Mouse (Mus musculus): ENCODE measurements around the gene Slc25a27.

Slc25a27 gene

GRCm38 (mm10) chr17:43666576-43667289 lies at the start of gene Slc25a27:
TSS of gene Slc25a27 (minus strand) at chr17:43667214.
- DNase-seq (ENCODE audit: low read depth): peak; percentile 95

DNA sequence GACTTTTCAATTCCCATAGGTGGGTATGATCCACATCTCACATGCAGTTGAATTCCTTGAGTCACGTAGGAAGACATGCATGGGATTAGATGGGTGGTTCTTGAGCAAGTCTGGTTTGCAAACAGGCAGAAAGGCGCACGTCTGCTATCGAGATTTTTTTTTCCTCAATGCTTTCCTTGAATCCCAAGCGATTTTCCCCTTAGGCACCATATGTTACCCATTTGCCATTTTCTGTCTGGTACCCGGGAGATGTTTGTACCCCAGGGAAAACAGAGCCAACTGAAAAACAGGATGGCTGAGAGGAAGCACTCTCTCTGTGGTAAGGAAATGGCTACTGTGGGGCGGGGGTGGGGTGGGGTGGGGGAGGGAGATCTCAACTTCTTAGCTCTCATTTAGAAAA lies 49.6 kb upstream of the Slc25a27 start:
- DNase-seq (ENCODE audit: low read depth): no peak

DNA sequence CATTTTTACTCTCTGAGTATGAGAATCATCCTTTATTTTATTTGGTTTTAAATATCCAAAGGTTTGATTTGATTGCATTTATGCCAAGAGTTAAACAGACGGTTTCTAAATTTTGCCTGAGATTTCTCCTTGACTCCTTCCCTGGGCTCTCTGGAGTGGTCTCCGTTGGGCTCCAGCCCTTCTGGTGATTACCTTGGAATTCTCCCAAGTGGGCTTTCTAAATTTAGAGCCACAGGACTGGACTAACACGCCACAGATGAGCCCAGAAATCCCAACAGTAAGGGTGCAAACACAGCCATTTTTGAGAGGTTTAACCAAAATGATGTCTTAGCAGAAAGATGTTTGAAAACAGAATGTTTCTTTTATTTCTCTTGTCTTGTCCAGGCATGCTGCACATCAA lies 47.2 kb upstream of the Slc25a27 start:
- no peak for DNase-seq (ENCODE audit: low read depth)

DNA sequence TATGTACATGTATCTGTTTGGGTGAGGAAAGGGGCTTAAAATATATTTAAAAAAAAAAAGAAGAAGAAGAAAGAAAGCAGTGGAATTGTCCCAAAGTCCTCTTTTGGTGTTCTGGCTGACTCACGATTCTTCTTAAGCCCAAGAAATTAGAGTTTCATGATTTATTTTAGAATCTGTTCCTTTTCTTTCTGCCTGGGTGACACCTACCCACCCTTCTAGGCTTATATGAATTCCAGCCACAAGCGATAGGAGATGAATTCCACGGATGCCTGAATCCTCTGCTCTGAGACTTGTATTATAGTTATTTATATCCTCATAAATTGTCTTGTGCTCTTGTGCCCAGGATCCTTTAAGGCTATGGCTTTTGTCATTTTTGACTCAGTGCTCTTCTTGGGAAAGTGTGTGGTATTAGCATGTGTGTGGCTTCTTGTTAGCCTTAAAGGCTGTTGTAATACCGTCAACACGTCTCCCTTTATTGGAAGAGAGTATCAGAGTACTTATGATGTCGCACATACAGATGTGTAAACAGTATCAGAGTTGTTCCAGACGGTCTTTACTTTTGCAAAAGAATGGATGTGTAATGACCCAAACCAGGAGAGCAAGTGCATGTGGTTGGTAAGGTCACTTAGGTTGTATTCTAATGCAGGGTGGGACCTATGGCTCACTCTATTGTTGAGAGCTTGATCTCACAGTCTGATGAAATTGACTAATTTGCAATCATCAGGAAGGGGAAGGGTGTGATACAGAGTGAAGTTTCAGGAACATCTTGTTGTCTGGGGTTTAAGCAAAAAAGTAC lies 44.7 kb upstream of the Slc25a27 start:
- no peak for DNase-seq (ENCODE audit: low read depth)

DNA sequence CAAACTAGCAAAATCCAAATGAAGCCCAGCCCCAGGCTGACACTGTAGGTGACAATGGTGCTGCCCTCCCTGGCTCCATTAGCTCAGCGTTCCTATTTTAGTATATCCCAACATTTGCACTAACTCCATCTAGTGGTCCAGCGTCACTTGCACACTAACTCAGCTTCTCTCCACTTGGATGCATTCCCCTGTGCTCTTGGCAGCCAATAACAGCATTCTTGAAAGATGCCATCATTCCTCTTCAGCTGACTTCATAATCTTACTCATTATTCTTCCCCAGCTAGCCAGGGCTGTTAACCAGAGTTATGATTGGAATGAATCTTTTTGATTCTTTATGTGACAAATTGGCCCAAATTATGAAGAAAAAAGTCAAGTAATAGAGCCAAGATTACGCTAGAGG lies 40.2 kb upstream of the Slc25a27 start:
- DNase-seq (ENCODE audit: low read depth): peak; percentile 88

- DNase-seq (ENCODE audit: low read depth): no peak
Measured at GRCm38 (mm10) chr17:43706749-43707148, 39.7 kb upstream of the Slc25a27 start.

GRCm38 (mm10) chr17:43704216-43704930 lies 37.4 kb upstream of the Slc25a27 start:
- DNase-seq (ENCODE audit: low read depth): no peak

GRCm38 (mm10) chr17:43701060-43701459 lies 34.0 kb upstream of the Slc25a27 start:
- DNase-seq (ENCODE audit: low read depth): peak; percentile 75

DNA sequence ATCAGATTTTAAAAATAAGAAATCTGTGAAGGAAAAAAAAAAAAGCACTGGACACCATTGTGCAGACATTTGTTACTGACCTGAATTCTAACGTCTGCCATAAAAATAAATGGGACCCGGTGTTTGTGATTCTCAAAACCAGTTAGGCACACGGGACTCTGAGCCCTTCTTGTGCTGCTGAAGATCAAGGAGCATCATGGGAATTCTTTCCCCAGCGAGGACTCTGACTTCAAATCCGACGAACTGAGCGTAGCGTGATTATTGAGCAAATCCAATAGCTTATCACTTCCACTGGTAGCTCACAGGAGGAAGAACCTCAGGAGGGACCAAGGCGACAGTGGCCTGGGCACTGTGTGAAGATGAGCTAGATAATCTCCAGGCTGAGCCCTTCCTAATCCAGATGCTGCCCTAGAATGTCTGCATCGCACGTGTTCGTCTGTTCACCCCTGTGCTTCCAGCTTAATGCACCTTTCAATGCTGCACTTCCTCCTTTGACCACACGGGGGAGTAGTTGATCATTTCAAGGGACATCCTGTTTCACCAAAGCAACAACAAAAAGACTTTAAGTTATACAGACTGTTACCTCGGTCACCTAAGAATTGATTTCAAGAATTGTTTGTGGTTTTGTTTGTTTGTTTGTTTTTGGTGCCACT lies 32.1 kb upstream of the Slc25a27 start:
- DNase-seq (ENCODE audit: low read depth): peak; percentile 92

- no peak for DNase-seq (ENCODE audit: low read depth)
Measured at GRCm38 (mm10) chr17:43689591-43689990, 22.6 kb upstream of the Slc25a27 start.

DNA sequence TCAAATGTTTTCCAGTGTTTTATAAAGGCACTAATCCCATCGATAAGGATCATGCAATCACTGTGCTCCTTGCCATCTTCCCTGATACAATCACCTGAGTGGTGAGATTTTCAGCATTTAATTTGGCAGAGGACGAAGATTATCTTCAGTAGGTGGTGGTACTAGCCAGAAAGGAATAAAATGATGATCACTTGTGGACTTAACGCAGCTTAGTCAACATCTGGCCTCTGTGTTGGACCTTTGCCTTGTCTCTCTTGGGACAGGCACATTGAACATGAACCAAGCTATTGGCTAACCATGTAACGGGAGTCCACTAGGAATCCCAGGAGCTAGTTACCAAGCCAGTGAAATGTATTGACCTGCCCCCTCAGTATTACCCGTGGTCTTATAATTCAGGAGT lies 17.6 kb upstream of the Slc25a27 start:
- DNase-seq (ENCODE audit: low read depth): no peak

DNA sequence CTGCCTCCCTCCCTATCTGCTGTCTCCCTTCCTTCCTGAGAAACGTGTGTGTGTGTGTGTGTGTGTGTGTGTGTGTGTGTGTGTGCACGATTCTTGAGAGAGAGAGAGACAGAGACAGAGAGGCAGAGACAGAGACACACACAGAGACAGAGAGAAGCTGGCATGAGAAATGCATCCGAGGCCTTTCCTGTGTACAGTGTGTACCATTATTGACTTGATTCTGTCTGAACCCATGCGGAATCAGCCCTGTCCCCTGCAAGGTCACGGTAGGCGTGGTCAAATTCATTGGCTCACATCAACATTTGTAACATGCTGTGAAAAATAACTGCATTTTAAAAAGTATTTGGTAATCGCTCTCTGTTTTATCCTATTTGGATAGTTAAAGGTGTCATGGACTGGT lies 17.1 kb upstream of the Slc25a27 start:
- DNase-seq (ENCODE audit: low read depth): no peak

GRCm38 (mm10) chr17:43677317-43677716 lies 10.3 kb upstream of the Slc25a27 start:
- DNase-seq (ENCODE audit: low read depth): no peak

GRCm38 (mm10) chr17:43676241-43676640 lies 9.2 kb upstream of the Slc25a27 start:
- no peak for DNase-seq (ENCODE audit: low read depth)

- peak; percentile 76 for DNase-seq (ENCODE audit: low read depth)
Measured at GRCm38 (mm10) chr17:43675228-43675627, 8.2 kb upstream of the Slc25a27 start.

DNA sequence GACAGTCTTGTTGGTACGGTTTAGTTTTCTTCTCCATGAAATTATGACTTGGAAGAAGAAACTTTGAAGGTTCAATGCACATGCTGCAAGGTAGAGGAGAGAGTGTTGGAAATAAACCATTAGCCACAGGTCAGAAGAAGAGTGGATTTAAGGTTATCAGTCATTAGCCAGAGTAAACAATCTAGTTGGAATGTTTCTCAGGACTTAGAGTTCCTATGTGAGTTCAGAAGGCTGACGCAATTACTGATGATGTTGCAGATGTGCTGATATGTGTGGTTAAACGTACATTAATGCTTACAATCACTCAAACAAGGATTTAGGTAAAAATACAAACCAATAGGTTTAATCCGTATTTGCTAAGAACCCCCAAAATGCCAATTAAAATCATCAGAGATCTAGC lies 4.9 kb upstream of the Slc25a27 start:
- no peak for DNase-seq (ENCODE audit: low read depth)

GRCm38 (mm10) chr17:43669145-43669695 lies 2.2 kb upstream of the Slc25a27 start:
- peak; percentile 74 for DNase-seq (ENCODE audit: low read depth)

GRCm38 (mm10) chr17:43667290-43667843 lies 353 bp upstream of the Slc25a27 start, which contains the start of gene Cyp39a1:
TSS of gene Cyp39a1 (plus strand) at chr17:43667425.
- DNase-seq (ENCODE audit: low read depth): no peak

GRCm38 (mm10) chr17:43651314-43652046 lies 15.5 kb downstream of the Slc25a27 start:
- peak; percentile 33 for DNase-seq (ENCODE audit: low read depth)

DNA sequence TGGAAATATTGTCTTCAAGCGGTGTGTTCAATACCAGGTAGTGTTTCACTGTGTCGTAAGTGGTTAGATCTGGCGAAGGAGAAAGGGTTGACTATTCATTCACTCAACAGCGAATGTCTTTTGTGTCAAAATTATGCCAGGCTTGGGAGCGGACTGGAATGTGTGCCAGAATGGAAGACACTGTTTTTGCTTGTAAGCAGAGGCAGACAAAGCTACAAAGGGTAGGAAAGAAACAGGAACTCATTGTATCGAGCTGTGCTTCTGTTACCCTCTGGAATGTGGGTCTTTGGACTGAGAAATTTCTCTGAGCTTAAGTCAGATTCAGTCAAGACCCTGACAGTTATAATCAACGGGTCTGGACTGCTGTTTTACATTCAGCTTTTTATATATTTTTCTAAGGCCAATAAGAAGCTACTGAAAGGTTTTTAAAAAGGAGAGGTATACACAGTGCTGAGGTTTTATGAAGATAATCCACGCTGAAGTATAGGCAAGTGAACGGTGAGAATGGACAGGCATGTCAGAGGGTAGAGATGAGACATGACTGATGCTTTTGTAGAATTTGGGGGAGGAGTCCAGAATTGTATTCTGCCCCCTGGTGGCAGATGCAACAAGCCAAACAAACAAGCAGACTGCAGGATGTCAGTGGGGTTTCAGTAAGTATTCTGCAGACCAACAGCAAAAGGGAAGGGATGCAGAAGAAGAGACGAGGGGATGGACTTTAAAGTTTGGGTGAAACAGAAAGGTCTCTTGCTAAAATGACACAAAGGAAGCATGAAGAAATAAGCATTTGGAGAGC lies 17.2 kb downstream of the Slc25a27 start:
- peak; percentile 43 for DNase-seq (ENCODE audit: low read depth)

Data from NIH3T3 (cell line).